Mouse (Mus musculus) kidney, postnatal 0 days (tissue): ENCODE data around the gene Chst8. TPM values are rescaled to one million over a fixed set of nuclear protein-coding genes. Genes with fewer than 3 reads are reported as not detected.

Experiments used
- ATAC-seq: fragments of 200-750 bp; cut with Nextera tagmentation; replicated peaks from 2 replicates; pipeline ENCODE4 v1.8.0; 2017; ENCODE audit warnings: low read depth, moderate number of reproducible peaks, moderate TSS enrichment, moderate library complexity; ENCODE audit not compliant: low FRiP score
- DNase-seq: peaks from one replicate; pipeline ENCODE4 v3.0.0-alpha.2; 2016; ENCODE audit warnings: low spot score
- H3K27ac ChIP-seq: fragments of 300-500 bp; sonication (generic); 2 replicates; pipeline ENCODE4 v1.5.1; 2014; ENCODE audit warnings: mild to moderate bottlenecking
- H3K27me3 ChIP-seq: fragments of 300-500 bp; sonication (generic); 2 replicates; pipeline ENCODE4 v1.6.1; 2014; ENCODE audit warnings: low read length, mixed read lengths; ENCODE audit not compliant: insufficient read depth
- H3K36me3 ChIP-seq: fragments of 300-500 bp; sonication (generic); 2 replicates; pipeline ENCODE4 v1.6.1; 2014; ENCODE audit warnings: low read length, mixed read lengths; ENCODE audit not compliant: insufficient read depth
- H3K4me1 ChIP-seq: fragments of 300-500 bp; sonication (generic); replicated peaks from 2 replicates; pipeline ENCODE4 v1.6.1; 2014; ENCODE audit warnings: antibody characterized with exemption, low read length, mixed read lengths; ENCODE audit not compliant: insufficient read depth
- H3K4me2 ChIP-seq: fragments of 300-500 bp; sonication (generic); 2 replicates; pipeline ENCODE4 v1.6.1; 2014; ENCODE audit warnings: mild to moderate bottlenecking, low read length, moderate library complexity, mixed read lengths
- H3K4me3 ChIP-seq: fragments of 300-500 bp; sonication (generic); replicated peaks from 2 replicates; pipeline ENCODE4 v1.5.1; 2014; ENCODE audit warnings: low read depth, low read length
- H3K9ac ChIP-seq: fragments of 300-500 bp; sonication (generic); 2 replicates; pipeline ENCODE4 v1.6.1; 2014; ENCODE audit warnings: low read depth, low read length
- H3K9me3 ChIP-seq: fragments of 300-500 bp; sonication (generic); replicated peaks from 2 replicates; pipeline ENCODE4 v1.6.1; 2016; ENCODE audit warnings: low read length, inconsistent platforms, mixed read lengths
- CTCF ChIP-seq: IDR thresholded peaks from 2 replicates; pipeline ENCODE4 v1.5.1; 2016; ENCODE audit warnings: antibody characterized with exemption, low read depth, mild to moderate bottlenecking, moderate library complexity
- WGBS: fragments of 180-500 bp; shearing (Covaris S2); extraction: QIAGEN DNeasy Blood & Tissue Kit; methylation state at CpG from one replicate; pipeline ENCODE4 v1.1.7; 2014; 5-methylcytosine and 5-hydroxymethylcytosine counted together
- polyA plus RNA-seq: library from polyadenylated mRNA; unstranded; fragments of >200 nt; fragmentation: Nextera tagmentation; extraction: Ambion mirVana; gene quantifications from 2 replicates; pipeline ENCODE4 v1.2.1, GENCODE M21; 2015

Gene Chst8
- polyA plus RNA-seq, 1 experiment from 2014 or later: 14.1 TPM

GRCm38 (mm10) chr7:34663145-34663544 is 149.4 kb downstream of the Chst8 start:
- WGBS: 58% methylated on average over 7 of the region's 7 CpGs
- H3K27ac ChIP-seq: no peak overlapping the region
- H3K36me3 ChIP-seq: no peaks in the 10 kb centered on the region
- TF ChIP-seq CTCF: no peak
- ATAC-seq (no peak), DNase-seq (no peak)
- H3K9me3 ChIP-seq: no peaks in the 10 kb centered on the region
- H3K9ac ChIP-seq: no peak overlapping the region
- no peaks in the 10 kb centered on the region for H3K27me3 ChIP-seq
- H3K4me1 ChIP-seq: no peaks in the 10 kb centered on the region
- no peak overlapping the region for H3K4me2 ChIP-seq
- H3K4me3 ChIP-seq: no peak overlapping the region

GRCm38 (mm10) chr7:34662227-34662626 is 150.3 kb downstream of the Chst8 start:
- no peak overlapping the region for H3K9ac ChIP-seq
- no peaks in the 10 kb centered on the region for H3K4me1 ChIP-seq
- H3K36me3 ChIP-seq: no peaks in the 10 kb centered on the region
- no peaks in the 10 kb centered on the region for H3K27me3 ChIP-seq
- ATAC-seq (no peak), DNase-seq (no peak)
- H3K9me3 ChIP-seq: no peaks in the 10 kb centered on the region
- 34% methylated on average over 5 of the region's 5 CpGs for WGBS
- no peak for TF ChIP-seq CTCF
- H3K27ac ChIP-seq: no peak overlapping the region
- no peak overlapping the region for H3K4me2 ChIP-seq
- H3K4me3 ChIP-seq: no peak overlapping the region

GRCm38 (mm10) chr7:34659386-34660085 is 153.0 kb downstream of the Chst8 start:
- no peak for DNase-seq
- no peak overlapping the region for H3K9ac ChIP-seq
- no peaks in the 10 kb centered on the region for H3K36me3 ChIP-seq
- WGBS: 65% methylated on average over 6 of the region's 6 CpGs
- H3K4me1 ChIP-seq: no peaks in the 10 kb centered on the region
- no peak for ATAC-seq
- H3K27ac ChIP-seq: 0 out of 2 replicates have a peak overlapping the region, but pooled peaks have one; percentile 36
- no peak overlapping the region for H3K4me3 ChIP-seq
- TF ChIP-seq CTCF: no peak
- H3K27me3 ChIP-seq: no peaks in the 10 kb centered on the region
- no peak overlapping the region for H3K4me2 ChIP-seq
- no peaks in the 10 kb centered on the region for H3K9me3 ChIP-seq

- Histone ChIP-seq H3K9ac (peak within 1 kb of the TSS; percentile 94), H3K4me3 (peak within 1 kb of the TSS; percentile 78), H3K27me3 (no peaks in the 10 kb centered on the region), H3K36me3 (no peaks in the 10 kb centered on the region), H3K27ac (peak within 1 kb of the TSS; percentile 99), H3K4me2 (peak within 1 kb of the TSS; percentile 91), H3K9me3 (no peaks in the 10 kb centered on the region), H3K4me1 (peaks cover 10% of the 10 kb centered on the region; the same call in 1 of the 2 replicates)
- 72% methylated on average over 5 of the region's 5 CpGs for WGBS
- DNase-seq: no peak
- no peak for ATAC-seq
- no peak for TF ChIP-seq CTCF
Measured at GRCm38 (mm10) chr7:34656632-34657031, 155.9 kb downstream of the Chst8 start, which contains the start of gene Kctd15. Gene Kctd15 (minus strand): TSS chr7:34656732.

GRCm38 (mm10) chr7:34655086-34655839 is 157.2 kb downstream of the Chst8 start:
- no peaks in the 10 kb centered on the region for H3K27me3 ChIP-seq
- peak overlapping the region; percentile 78 for H3K4me3 ChIP-seq
- H3K9ac ChIP-seq: peak overlapping the region; percentile 94
- peak; percentile 80 for ATAC-seq
- peak; percentile 97 for DNase-seq
- peak overlapping the region; percentile 99 for H3K27ac ChIP-seq
- H3K4me1 ChIP-seq: peaks cover 10% of the 10 kb centered on the region; the same call in 1 of the 2 replicates
- no peaks in the 10 kb centered on the region for H3K36me3 ChIP-seq
- peak overlapping the region; percentile 91 for H3K4me2 ChIP-seq
- under 1% methylated on average over 57 of the region's 74 CpGs for WGBS
- no peaks in the 10 kb centered on the region for H3K9me3 ChIP-seq
- peak; percentile 95 for TF ChIP-seq CTCF

GRCm38 (mm10) chr7:34654441-34655085 is 157.9 kb downstream of the Chst8 start:
- DNase-seq (peak; percentile 68), ATAC-seq (peak; percentile 29)
- Histone ChIP-seq H3K27me3 (no peaks in the 10 kb centered on the region), H3K36me3 (0 out of 2 replicates have a peak, but pooled peaks cover 4% of the 10 kb centered on the region), H3K4me1 (peaks cover 10% of the 10 kb centered on the region; the same call in 1 of the 2 replicates), H3K4me2 (peak overlapping the region; percentile 91), H3K4me3 (peak overlapping the region; percentile 78), H3K27ac (peak overlapping the region; percentile 99), H3K9me3 (no peaks in the 10 kb centered on the region), H3K9ac (peak overlapping the region; percentile 94)
- no peak for TF ChIP-seq CTCF
- under 1% methylated on average over 54 of the region's 81 CpGs for WGBS
